Mouse (Mus musculus) brown adipose tissue, adult 24 weeks (tissue): ENCODE measurements around the gene Plk1. TPM values are rescaled to one million over a fixed set of nuclear protein-coding genes. Genes with fewer than 3 reads are reported as not detected.

Source experiments
- polyA plus RNA-seq: library from polyadenylated mRNA; stranded (reverse); fragments of >200 nt; gene quantifications from 2 replicates; pipeline ENCODE4 v1.2.4, GENCODE M21; 2012; ENCODE audit not compliant: missing spikeins, insufficient read depth, insufficient read length

Gene Plk1
- polyA plus RNA-seq, 1 experiment: not detected

Other genes with a start within 250 kb of the Plk1 start
- gene Cog7, start 177.7 kb upstream of the Plk1 start, polyA plus RNA-seq: 16.1 and 16.3 TPM in 2 replicates
- gene Gga2, start 138.2 kb upstream of the Plk1 start, polyA plus RNA-seq: 29.1 and 44.8 TPM in 2 replicates
- 9.3 and 15.5 TPM in 2 replicates for gene Ubfd1, start 92.3 kb upstream of the Plk1 start, polyA plus RNA-seq
- gene Ears2, start 92.2 kb upstream of the Plk1 start, polyA plus RNA-seq: 4.8 and 7.9 TPM in 2 replicates
- 1,818 and 1,889 TPM in 2 replicates for gene Ndufab1, start 57.6 kb upstream of the Plk1 start, polyA plus RNA-seq
- 0.52 TPM in 1 of 2 replicates, not detected in the other for gene Palb2, start 26.5 kb upstream of the Plk1 start, polyA plus RNA-seq
- 55.1 and 57.1 TPM in 2 replicates for gene Dctn5, start 26.4 kb upstream of the Plk1 start, polyA plus RNA-seq
- gene Ern2, start 26.8 kb downstream of the Plk1 start, polyA plus RNA-seq: not detected in 2 replicates
- gene Chp2, start 60.1 kb downstream of the Plk1 start, polyA plus RNA-seq: 3.6 and 5.9 TPM in 2 replicates
- 3.8 and 7.3 TPM in 2 replicates for gene Prkcb, start 129.3 kb downstream of the Plk1 start, polyA plus RNA-seq